Mouse (Mus musculus): Measurements from ENCODE around the gene B3galt5. TPM values are rescaled to one million over a fixed set of nuclear protein-coding genes. Genes with fewer than 3 reads are reported as not detected.
"Not testable (repeated sequence)": the region's sequence is repeated elsewhere in the genome, so short reads cannot be mapped to it uniquely, and the experiment has no call there.

B3galt5 gene
- total RNA-seq, 2 experiments from 2014 or later: 19.5 to 19.9 TPM

- DNase-seq (ENCODE audit: low spot score in 2 of 2): peak; percentile 16 to 26
- intact Hi-C loops (cut with DNase I): no loop called here
Measured at GRCm38 (mm10) chr16:96326110-96326999, 90.8 kb downstream of the B3galt5 start.

GRCm38 (mm10) chr16:96327251-96327650 lies 91.7 kb downstream of the B3galt5 start:
- intact Hi-C loops (cut with DNase I); DNase-seq (ENCODE audit: low spot score in 2 of 2): not testable (repeated sequence)

- intact Hi-C loops (cut with DNase I): no loop called here
Measured at GRCm38 (mm10) chr16:96339570-96339969, 104.0 kb downstream of the B3galt5 start.

GRCm38 (mm10) chr16:96341269-96341668 lies 105.7 kb downstream of the B3galt5 start:
- intact Hi-C loops (cut with DNase I): loop anchor here (2.0 kb wide), 1 partner anchor 110 kb away; no protein-coding TSS in a partner anchor
- peak; percentile 30 to 46 for DNase-seq (ENCODE audit: low spot score in 2 of 2)

More at GRCm38 (mm10) chr16:96339570-96339969, 104.0 kb downstream of the B3galt5 start:
- DNase-seq (ENCODE audit: low spot score in 2 of 2): no peak

- intact Hi-C loops (cut with DNase I): loop anchor here (2.0 kb wide), 1 partner anchor 111 kb away; no protein-coding TSS in a partner anchor
- peak in 1 of 2 experiments; percentile 12 for DNase-seq (ENCODE audit: low spot score in 2 of 2)
Measured at GRCm38 (mm10) chr16:96341945-96342344, 106.3 kb downstream of the B3galt5 start.

GRCm38 (mm10) chr16:96345117-96345516 lies 109.5 kb downstream of the B3galt5 start:
- intact Hi-C loops (cut with DNase I): no loop called here
- peak; percentile 72 to 77 for DNase-seq (ENCODE audit: low spot score in 2 of 2)

- intact Hi-C loops (cut with DNase I): no loop called here
- no peak for DNase-seq (ENCODE audit: low spot score in 2 of 2)
Measured at GRCm38 (mm10) chr16:96348070-96348469, 112.5 kb downstream of the B3galt5 start.

- intact Hi-C loops (cut with DNase I): no loop called here
- no peak for DNase-seq (ENCODE audit: low spot score in 2 of 2)
Measured at GRCm38 (mm10) chr16:96348766-96349165, 113.2 kb downstream of the B3galt5 start.

GRCm38 (mm10) chr16:96351520-96351919 lies 115.9 kb downstream of the B3galt5 start:
- intact Hi-C loops (cut with DNase I): no loop called here
- DNase-seq (ENCODE audit: low spot score in 2 of 2): no peak

GRCm38 (mm10) chr16:96353296-96353896 lies 117.8 kb downstream of the B3galt5 start:
- no peak for DNase-seq (ENCODE audit: low spot score in 2 of 2)
- intact Hi-C loops (cut with DNase I): no loop called here

- no peak for DNase-seq (ENCODE audit: low spot score in 2 of 2)
- intact Hi-C loops (cut with DNase I): no loop called here
Measured at GRCm38 (mm10) chr16:96353996-96354395, 118.4 kb downstream of the B3galt5 start.

GRCm38 (mm10) chr16:96357903-96358302 lies 122.3 kb downstream of the B3galt5 start:
- intact Hi-C loops (cut with DNase I): loop anchor here (5.0 kb wide), 2 partner anchors 254 to 314 kb away; no protein-coding TSS in a partner anchor

GRCm38 (mm10) chr16:96361305-96362124 lies 125.9 kb downstream of the B3galt5 start:
- intact Hi-C loops (cut with DNase I): no loop called here
- no peak for DNase-seq (ENCODE audit: low spot score in 2 of 2)

More at GRCm38 (mm10) chr16:96357903-96358302, 122.3 kb downstream of the B3galt5 start:
- no peak for DNase-seq (ENCODE audit: low spot score in 2 of 2)

- DNase-seq (ENCODE audit: low spot score in 2 of 2): no peak
- intact Hi-C loops (cut with DNase I): no loop called here
Measured at GRCm38 (mm10) chr16:96362873-96363272, 127.3 kb downstream of the B3galt5 start.

- intact Hi-C loops (cut with DNase I): no loop called here
- DNase-seq (ENCODE audit: low spot score in 2 of 2): no peak
Measured at GRCm38 (mm10) chr16:96363277-96363676, 127.7 kb downstream of the B3galt5 start.

GRCm38 (mm10) chr16:96364870-96365269 lies 129.3 kb downstream of the B3galt5 start:
- intact Hi-C loops (cut with DNase I): no loop called here
- no peak for DNase-seq (ENCODE audit: low spot score in 2 of 2)
